Comparison of ENCODE assay signal across 25 mouse cellular contexts in genomic region chr4:138366561-138366960, GRCm38 (mm10). TPM values are rescaled to one million over a fixed set of nuclear protein-coding genes. Genes with fewer than 3 reads are reported as not detected.
A peak's percentile ranks its signal among the peaks of the same experiment; 100 is the strongest.
DNase-seq lines count a peak whose midpoint lies in the region; ATAC-seq and TF ChIP-seq lines count a peak whose summit lies in the region.
"Had no signal": no experiment of that assay in that cellular context is flagged by ENCODE, and none has a peak within 500 bp of the region (broad histone marks: within the 10 kb centered on the region; RNA-seq: fewer than 3 reads in every experiment).

No protein-coding gene starts in this region.

- no peak overlapping the region for H3K4me3 ChIP-seq in kidney, embryonic 14.5 days (ENCODE audit: low read length)
- H3K4me3 ChIP-seq in intestine, postnatal 0 days (ENCODE audit: low read depth, low read length): no peak overlapping the region
- no peak overlapping the region for H3K4me3 ChIP-seq in liver, postnatal 0 days (ENCODE audit: low read depth, low read length)
- H3K4me3 ChIP-seq: forebrain, embryonic 13.5 days; hindbrain, embryonic 15.5 days; myocyte; neural tube, embryonic 13.5 days had no signal

- no peak overlapping the region for H3K4me2 ChIP-seq in kidney, embryonic 14.5 days (replicated peaks; ENCODE audit: low read depth, low read length)
- H3K4me2 ChIP-seq in intestine, postnatal 0 days (replicated peaks; ENCODE audit: low read depth): peak overlapping the region; percentile 83; the same call in 1 of the 2 replicates
- peak overlapping the region; percentile 66 for H3K4me2 ChIP-seq in liver, postnatal 0 days (ENCODE audit: low read depth, low read length)
- H3K4me2 ChIP-seq: forebrain, embryonic 13.5 days; hindbrain, embryonic 15.5 days had no signal

- no peak for ATAC-seq in kidney, embryonic 14.5 days (ENCODE audit: low FRiP score, low TSS enrichment)
- peak; percentile 23; the same call in 1 of the 2 replicates for ATAC-seq in intestine, postnatal 0 days
- ATAC-seq in liver, postnatal 0 days: peak; percentile 83
- ATAC-seq: activated CD4-positive, CD25-positive, alpha-beta regulatory T cell, adult 4 months; forebrain, embryonic 13.5 days; midbrain, embryonic 16.5 days had no signal

- no peak overlapping the region for H3K9ac ChIP-seq in kidney, embryonic 14.5 days (ENCODE audit: low read depth, low read length)
- no peak overlapping the region for H3K9ac ChIP-seq in intestine, postnatal 0 days (ENCODE audit: low read depth, low read length)
- no peak overlapping the region for H3K9ac ChIP-seq in liver, postnatal 0 days (replicated peaks)
- H3K9ac ChIP-seq: forebrain, embryonic 13.5 days; hindbrain, embryonic 15.5 days had no signal

- no peaks in the 10 kb centered on the region for H3K27me3 ChIP-seq in kidney, embryonic 14.5 days (ENCODE audit: control insufficient read depth, insufficient read depth, low read length)
- H3K27me3 ChIP-seq in intestine, postnatal 0 days (replicated peaks; ENCODE audit: control insufficient read depth, insufficient read depth, low read length): no peaks in the 10 kb centered on the region
- no peaks in the 10 kb centered on the region for H3K27me3 ChIP-seq in liver, postnatal 0 days (ENCODE audit: insufficient read depth, low read length)

- intact Hi-C loops in heart, postnatal 25 days (cut with DNase I): no loop called here

- H3K27ac ChIP-seq in kidney, embryonic 14.5 days (ENCODE audit: low read depth, low read length): no peak overlapping the region
- H3K27ac ChIP-seq in intestine, postnatal 0 days (ENCODE audit: low read depth, low read length): no peak overlapping the region
- peak overlapping the region; percentile 72 for H3K27ac ChIP-seq in liver, postnatal 0 days (ENCODE audit: low read depth)
- H3K27ac ChIP-seq: forebrain, embryonic 13.5 days; heart, embryonic 15.5 days; hindbrain, embryonic 15.5 days; neural tube, embryonic 13.5 days had no signal

- no peak for TF ChIP-seq CTCF in intestine, postnatal 0 days (IDR thresholded peaks at IDR 0.05; ENCODE audit: low read depth)
- TF ChIP-seq CTCF in liver, postnatal 0 days (IDR thresholded peaks at IDR 0.05; ENCODE audit: low read depth): no peak

- no peaks in the 10 kb centered on the region for H3K9me3 ChIP-seq in kidney, embryonic 14.5 days (ENCODE audit: control insufficient read depth, low read length)
- H3K9me3 ChIP-seq in intestine, postnatal 0 days (ENCODE audit: control insufficient read depth): no peaks in the 10 kb centered on the region
- H3K9me3 ChIP-seq in liver, postnatal 0 days (ENCODE audit: low read length): no peaks in the 10 kb centered on the region
- H3K9me3 ChIP-seq: forebrain, embryonic 13.5 days; heart, embryonic 15.5 days; hindbrain, embryonic 15.5 days; neural tube, embryonic 13.5 days had no signal

- H3K4me1 ChIP-seq in kidney, embryonic 14.5 days (ENCODE audit: control insufficient read depth, insufficient read depth, low read length): peaks cover 4% of the 10 kb centered on the region; the same call in 1 of the 2 replicates
- H3K4me1 ChIP-seq in intestine, postnatal 0 days (replicated peaks; ENCODE audit: control insufficient read depth, insufficient read depth, low read length): 0 out of 2 replicates have a peak, but pooled peaks cover 4% of the 10 kb centered on the region
- H3K4me1 ChIP-seq in liver, postnatal 0 days (ENCODE audit: insufficient read depth): peaks cover 5% of the 10 kb centered on the region; the same call in 1 of the 2 replicates

- 88% methylated on average over 2 of the region's 2 CpGs for WGBS in kidney, embryonic 14.5 days
- WGBS in intestine, postnatal 0 days: 56% methylated on average over 2 of the region's 2 CpGs
- 50% methylated on average over 2 of the region's 2 CpGs for WGBS in liver, postnatal 0 days (ENCODE audit: insufficient replicate concordance)

- peak; percentile 81 for DNase-seq in kidney, adult 11 months
- DNase-seq in kidney, postnatal 10 days: peak; percentile 37
- DNase-seq in liver, postnatal 0 days: peak; percentile 34
- DNase-seq in cerebellum, postnatal 14 days: no peak
- DNase-seq in heart, postnatal 25 days (ENCODE audit: low spot score): no peak
- DNase-seq: adrenal gland, adult 8-10 months; cerebellum, adult 2 months; cerebellum, postnatal 36 days; lung, embryonic 14.5 days; lung, postnatal 4 days; retina, postnatal 1 day; thymus, postnatal 14 days had no signal

- H3K36me3 ChIP-seq in kidney, embryonic 14.5 days (ENCODE audit: control insufficient read depth, insufficient read depth, low read length): no peaks in the 10 kb centered on the region
- no peaks in the 10 kb centered on the region for H3K36me3 ChIP-seq in intestine, postnatal 0 days (ENCODE audit: control insufficient read depth, insufficient read depth)
- H3K36me3 ChIP-seq in liver, postnatal 0 days (replicated peaks; ENCODE audit: insufficient read depth, low read length): no peaks in the 10 kb centered on the region
- H3K36me3 ChIP-seq: heart, embryonic 15.5 days; hindbrain, embryonic 15.5 days; neural tube, embryonic 13.5 days had no signal

- TF ChIP-seq EP300 in liver, postnatal 0 days (IDR thresholded peaks at IDR 0.05; ENCODE audit: low read depth): peak; percentile 74

RNA-seq across cellular contexts. Expression of gene Cda, which starts 1.2 kb away (rescaled TPM):
- 21.7 TPM in 2 replicates for polyA plus RNA-seq in kidney, embryonic 14.5 days (2014; fragmentation: Nextera tagmentation; extraction: Ambion mirVana)
- polyA plus RNA-seq in intestine, postnatal 0 days (2015; fragmentation: Nextera tagmentation; extraction: Ambion mirVana): 37.5 and 41.7 TPM in 2 replicates
- 17.7 and 24.2 TPM in 2 replicates for polyA plus RNA-seq in liver, postnatal 0 days (2015; fragmentation: Nextera tagmentation; extraction: Ambion mirVana)
- total RNA-seq in heart, postnatal 25 days (2021): 1 to 10 TPM; 1.3 to 1.8 TPM
- total RNA-seq: hematopoietic stem cell, adult 5-6 weeks had no signal
- polyA plus RNA-seq: activated CD4-positive, CD25-positive, alpha-beta regulatory T cell, adult 4 months had no signal

RNA-seq across cellular contexts. Expression of gene Fam43b, which starts 29.8 kb away (rescaled TPM):
- not detected in 2 replicates for polyA plus RNA-seq in kidney, embryonic 14.5 days (2014; fragmentation: Nextera tagmentation; extraction: Ambion mirVana)
- polyA plus RNA-seq in intestine, postnatal 0 days (2015; fragmentation: Nextera tagmentation; extraction: Ambion mirVana): not detected in 2 replicates
- polyA plus RNA-seq in liver, postnatal 0 days (2015; fragmentation: Nextera tagmentation; extraction: Ambion mirVana): not detected in 2 replicates
- under 1 TPM in 1 of 2 experiments, not detected in 1; 0.11 TPM for total RNA-seq in heart, postnatal 25 days (2021)
- total RNA-seq: gastrocnemius, adult 18-20 months; gastrocnemius, postnatal 4 days; megakaryocyte-erythroid progenitor cell, adult 5-6 weeks had no signal
- polyA plus RNA-seq: activated CD4-positive, CD25-positive, alpha-beta regulatory T cell, adult 4 months; heart, embryonic 15.5 days; lung, embryonic 14.5 days; myocyte had no signal

RNA-seq across cellular contexts. Expression of gene Pink1, which starts 40.5 kb away (rescaled TPM):
- polyA plus RNA-seq in kidney, embryonic 14.5 days (2014; fragmentation: Nextera tagmentation; extraction: Ambion mirVana): 25.7 and 27.1 TPM in 2 replicates
- 65.8 and 71.7 TPM in 2 replicates for polyA plus RNA-seq in intestine, postnatal 0 days (2015; fragmentation: Nextera tagmentation; extraction: Ambion mirVana)
- polyA plus RNA-seq in liver, postnatal 0 days (2015; fragmentation: Nextera tagmentation; extraction: Ambion mirVana): 52.5 and 69.5 TPM in 2 replicates
- total RNA-seq in heart, postnatal 25 days (2021): 100 to 1,000 TPM; 560 to 591 TPM

Comparison
In these comparisons a context has a peak if more than half of its experiments do, and no peak if none do; other contexts are left out.
1. DNase-seq: peak in kidney, adult 11 months (single experiment), kidney, postnatal 10 days (single experiment) and liver, postnatal 0 days (single experiment); none in cerebellum, postnatal 14 days (0 of 2) and heart, postnatal 25 days (single experiment).